Mouse (Mus musculus) 3T3-L1 (cell line): ENCODE measurements around the gene Sipa1l3.

Source experiments
- DNase-seq: peaks from one replicate; pipeline ENCODE4 v3.0.0-alpha.2; 2015; ENCODE audit warnings: low read depth, low spot score

The Sipa1l3 gene

GRCm38 (mm10) chr7:29480590-29481344, 37.7 kb downstream of the Sipa1l3 start:
- no peak for DNase-seq

- DNase-seq = no peak
These were observed 38.3 kb downstream of the Sipa1l3 start for GRCm38 (mm10) chr7:29480183-29480582.

- no peak for DNase-seq
These were observed 43.4 kb downstream of the Sipa1l3 start for GRCm38 (mm10) chr7:29475005-29475404.

- DNase-seq = no peak
These were observed 47.1 kb downstream of the Sipa1l3 start for GRCm38 (mm10) chr7:29471309-29471708.

- DNase-seq = no peak
These were observed 48.7 kb downstream of the Sipa1l3 start for GRCm38 (mm10) chr7:29469602-29470344.

- no peak for DNase-seq
These were observed 49.8 kb downstream of the Sipa1l3 start for GRCm38 (mm10) chr7:29468593-29468992.

- no peak for DNase-seq
These were observed 51.9 kb downstream of the Sipa1l3 start for GRCm38 (mm10) chr7:29466585-29466984.

- DNase-seq = no peak
These were observed 52.7 kb downstream of the Sipa1l3 start for GRCm38 (mm10) chr7:29465736-29466135.

- DNase-seq = no peak
These were observed 55.6 kb downstream of the Sipa1l3 start for GRCm38 (mm10) chr7:29462820-29463219.

- DNase-seq = peak; percentile 47
These were observed 56.3 kb downstream of the Sipa1l3 start for GRCm38 (mm10) chr7:29462178-29462577.

- DNase-seq = no peak
These were observed 56.9 kb downstream of the Sipa1l3 start for GRCm38 (mm10) chr7:29461557-29461956.

GRCm38 (mm10) chr7:29458889-29459740, 59.3 kb downstream of the Sipa1l3 start:
- no peak for DNase-seq

- peak; percentile 93 for DNase-seq
These were observed 60.7 kb downstream of the Sipa1l3 start for GRCm38 (mm10) chr7:29457772-29458171.

GRCm38 (mm10) chr7:29456716-29457115, 61.7 kb downstream of the Sipa1l3 start:
- no peak for DNase-seq

- DNase-seq = no peak
These were observed 62.9 kb downstream of the Sipa1l3 start for GRCm38 (mm10) chr7:29455591-29455990.

GRCm38 (mm10) chr7:29454965-29455364, 63.5 kb downstream of the Sipa1l3 start:
- no peak for DNase-seq

- DNase-seq = peak; percentile 67
These were observed 65.3 kb downstream of the Sipa1l3 start for GRCm38 (mm10) chr7:29452991-29453741.

- peak; percentile 18 for DNase-seq
These were observed 66.1 kb downstream of the Sipa1l3 start for GRCm38 (mm10) chr7:29452381-29452780.

- peak; percentile 95 for DNase-seq
These were observed 68.3 kb downstream of the Sipa1l3 start for GRCm38 (mm10) chr7:29450175-29450574.

- DNase-seq = no peak
These were observed 69.6 kb downstream of the Sipa1l3 start for GRCm38 (mm10) chr7:29448830-29449229.

- DNase-seq = no peak
These were observed 71.2 kb downstream of the Sipa1l3 start for GRCm38 (mm10) chr7:29447147-29447829.
